Mouse (Mus musculus): ENCODE results near the gene Dvl1. TPM values are rescaled to one million over a fixed set of nuclear protein-coding genes. Genes with fewer than 3 reads are reported as not detected.

The Dvl1 gene
- polyA plus RNA-seq (2016; fragmentation: Nextera tagmentation; extraction: Ambion mirVana): 4.3 and 5.1 TPM in 2 replicates

- Histone ChIP-seq H3K4me3 (peak within 1 kb of the TSS; percentile 88), H3K36me3 (peaks cover 34% of the 10 kb centered on the region), H3K27ac (peak within 1 kb of the TSS; percentile 91), H3K9me3 (no peaks in the 10 kb centered on the region), H3K27me3 (ENCODE audit: insufficient read depth, poor library complexity, severe bottlenecking) (peaks cover 8% of the 10 kb centered on the region), H3K4me1 (replicated peaks) (peaks cover 43% of the 10 kb centered on the region)
- 2% methylated on average over 65 of the region's 65 CpGs for WGBS
- DNase-seq (ENCODE audit: low spot score): peak; percentile 95
These were observed at the start of gene Dvl1 for GRCm38 (mm10) chr4:155846871-155847578. TSS of gene Dvl1 (plus strand) at chr4:155847402.

- H3K36me3 ChIP-seq: peaks cover 24% of the 10 kb centered on the region
- H3K27ac ChIP-seq: no peak overlapping the region
- H3K27me3 ChIP-seq (ENCODE audit: insufficient read depth, poor library complexity, severe bottlenecking): no peaks in the 10 kb centered on the region
- DNase-seq (ENCODE audit: low spot score): no peak
- 100% methylated on average over 1 of the region's 1 CpGs for WGBS
- H3K4me1 ChIP-seq (replicated peaks): peaks cover 23% of the 10 kb centered on the region
- H3K9me3 ChIP-seq: no peaks in the 10 kb centered on the region
- no peak overlapping the region for H3K4me3 ChIP-seq
These were observed 45.1 kb upstream of the Dvl1 start for GRCm38 (mm10) chr4:155802075-155802474.

- Histone ChIP-seq H3K36me3 (peaks cover 32% of the 10 kb centered on the region), H3K27ac (peak within 1 kb of the TSS; percentile 86), H3K27me3 (ENCODE audit: insufficient read depth, poor library complexity, severe bottlenecking) (no peaks in the 10 kb centered on the region), H3K4me1 (replicated peaks) (peaks cover 23% of the 10 kb centered on the region), H3K4me3 (peak within 1 kb of the TSS; percentile 85), H3K9me3 (no peaks in the 10 kb centered on the region)
- 7% methylated on average over 12 of the region's 12 CpGs for WGBS
- DNase-seq (ENCODE audit: low spot score): no peak
These were observed 44.4 kb upstream of the Dvl1 start, which contains the start of gene Mrpl20 for GRCm38 (mm10) chr4:155802741-155803339. TSS of gene Mrpl20 (plus strand) at chr4:155802878.

- WGBS: under 1% methylated on average over 58 of the region's 58 CpGs
- Histone ChIP-seq H3K4me3 (peak overlapping the region; percentile 85), H3K9me3 (no peaks in the 10 kb centered on the region), H3K27ac (peak overlapping the region; percentile 86), H3K27me3 (ENCODE audit: insufficient read depth, poor library complexity, severe bottlenecking) (no peaks in the 10 kb centered on the region), H3K36me3 (peaks cover 39% of the 10 kb centered on the region), H3K4me1 (replicated peaks) (peaks cover 23% of the 10 kb centered on the region)
- peak; percentile 96 for DNase-seq (ENCODE audit: low spot score)
These were observed 43.7 kb upstream of the Dvl1 start for GRCm38 (mm10) chr4:155803340-155804041.

GRCm38 (mm10) chr4:155807841-155808240 is 39.4 kb upstream of the Dvl1 start:
- 93% methylated on average over 3 of the region's 3 CpGs for WGBS
- Histone ChIP-seq H3K9me3 (no peaks in the 10 kb centered on the region), H3K27me3 (ENCODE audit: insufficient read depth, poor library complexity, severe bottlenecking) (no peaks in the 10 kb centered on the region), H3K4me3 (no peak overlapping the region), H3K27ac (no peak overlapping the region), H3K4me1 (replicated peaks) (peaks cover 27% of the 10 kb centered on the region), H3K36me3 (peaks cover 68% of the 10 kb centered on the region)
- DNase-seq (ENCODE audit: low spot score): no peak

- Histone ChIP-seq H3K4me1 (replicated peaks) (peaks cover 21% of the 10 kb centered on the region), H3K27ac (peak within 1 kb of the TSS; percentile 99), H3K9me3 (no peaks in the 10 kb centered on the region), H3K36me3 (peaks cover 82% of the 10 kb centered on the region), H3K4me3 (peak within 1 kb of the TSS; percentile 98), H3K27me3 (ENCODE audit: insufficient read depth, poor library complexity, severe bottlenecking) (no peaks in the 10 kb centered on the region)
- DNase-seq (ENCODE audit: low spot score): peak; percentile 97
- under 1% methylated on average over 60 of the region's 60 CpGs for WGBS
These were observed 35.1 kb upstream of the Dvl1 start, which contains the start of gene Ccnl2 for GRCm38 (mm10) chr4:155811929-155812664. TSS of gene Ccnl2 (plus strand) at chr4:155812489.

GRCm38 (mm10) chr4:155812665-155813181 is 34.5 kb upstream of the Dvl1 start:
- Histone ChIP-seq H3K27ac (peak overlapping the region; percentile 99), H3K36me3 (peaks cover 82% of the 10 kb centered on the region), H3K4me1 (replicated peaks) (peaks cover 21% of the 10 kb centered on the region), H3K9me3 (no peaks in the 10 kb centered on the region), H3K4me3 (peak overlapping the region; percentile 98), H3K27me3 (ENCODE audit: insufficient read depth, poor library complexity, severe bottlenecking) (no peaks in the 10 kb centered on the region)
- WGBS: under 1% methylated on average over 49 of the region's 49 CpGs
- DNase-seq (ENCODE audit: low spot score): no peak

- H3K9me3 ChIP-seq: no peaks in the 10 kb centered on the region
- H3K27me3 ChIP-seq (ENCODE audit: insufficient read depth, poor library complexity, severe bottlenecking): no peaks in the 10 kb centered on the region
- no peak overlapping the region for H3K4me3 ChIP-seq
- DNase-seq (ENCODE audit: low spot score): no peak
- peaks cover 14% of the 10 kb centered on the region for H3K4me1 ChIP-seq (replicated peaks)
- H3K36me3 ChIP-seq: peaks cover 93% of the 10 kb centered on the region
- H3K27ac ChIP-seq: no peak overlapping the region
- 85% methylated on average over 4 of the region's 4 CpGs for WGBS
These were observed 29.7 kb upstream of the Dvl1 start for GRCm38 (mm10) chr4:155817533-155817932.

GRCm38 (mm10) chr4:155821025-155821424 is 26.2 kb upstream of the Dvl1 start:
- Histone ChIP-seq H3K9me3 (no peaks in the 10 kb centered on the region), H3K27me3 (ENCODE audit: insufficient read depth, poor library complexity, severe bottlenecking) (no peaks in the 10 kb centered on the region), H3K36me3 (peaks cover 100% of the 10 kb centered on the region), H3K27ac (no peak overlapping the region), H3K4me3 (no peak overlapping the region), H3K4me1 (replicated peaks) (no peaks in the 10 kb centered on the region)
- 81% methylated on average over 7 of the region's 7 CpGs for WGBS
- no peak for DNase-seq (ENCODE audit: low spot score)

GRCm38 (mm10) chr4:155823443-155823842 is 23.8 kb upstream of the Dvl1 start:
- Histone ChIP-seq H3K36me3 (peaks cover 100% of the 10 kb centered on the region), H3K27me3 (ENCODE audit: insufficient read depth, poor library complexity, severe bottlenecking) (no peaks in the 10 kb centered on the region)

GRCm38 (mm10) chr4:155829866-155830265 is 17.3 kb upstream of the Dvl1 start:
- H3K36me3 ChIP-seq: peaks cover 62% of the 10 kb centered on the region
- no peak for DNase-seq (ENCODE audit: low spot score)
- WGBS: 97% methylated on average over 4 of the region's 4 CpGs

More at GRCm38 (mm10) chr4:155823443-155823842, 23.8 kb upstream of the Dvl1 start:
- WGBS: 96% methylated on average over 16 of the region's 16 CpGs
- no peak overlapping the region for H3K4me3 ChIP-seq
- DNase-seq (ENCODE audit: low spot score): no peak
- H3K9me3 ChIP-seq: no peaks in the 10 kb centered on the region
- H3K4me1 ChIP-seq (replicated peaks): no peaks in the 10 kb centered on the region
- no peak overlapping the region for H3K27ac ChIP-seq

GRCm38 (mm10) chr4:155830596-155830995 is 16.6 kb upstream of the Dvl1 start:
- H3K27ac ChIP-seq: no peak overlapping the region; the same call in 1 of the 2 replicates

More at GRCm38 (mm10) chr4:155829866-155830265, 17.3 kb upstream of the Dvl1 start:
- Histone ChIP-seq H3K27ac (no peak overlapping the region), H3K9me3 (no peaks in the 10 kb centered on the region), H3K4me3 (no peak overlapping the region), H3K27me3 (ENCODE audit: insufficient read depth, poor library complexity, severe bottlenecking) (no peaks in the 10 kb centered on the region), H3K4me1 (replicated peaks) (peaks cover 30% of the 10 kb centered on the region)

More at GRCm38 (mm10) chr4:155830596-155830995, 16.6 kb upstream of the Dvl1 start:
- Histone ChIP-seq H3K4me1 (replicated peaks) (peaks cover 30% of the 10 kb centered on the region), H3K36me3 (peaks cover 61% of the 10 kb centered on the region), H3K27me3 (ENCODE audit: insufficient read depth, poor library complexity, severe bottlenecking) (no peaks in the 10 kb centered on the region), H3K4me3 (peak overlapping the region; percentile 98), H3K9me3 (no peaks in the 10 kb centered on the region)
- DNase-seq (ENCODE audit: low spot score): no peak
- 57% methylated on average over 8 of the region's 8 CpGs for WGBS
